Mouse (Mus musculus) hindbrain, embryonic 16.5 days (tissue): ENCODE data around the gene Dnah14. TPM values are rescaled to one million over a fixed set of nuclear protein-coding genes. Genes with fewer than 3 reads are reported as not detected.
A peak's percentile ranks its signal among the peaks of the same experiment; 100 is the strongest.

Experiments used
- ATAC-seq: fragments of 200-750 bp; cut with Nextera tagmentation; 2 replicates; pipeline ENCODE4 v1.8.0; 2017; ENCODE audit warnings: moderate TSS enrichment, moderate library complexity
- H3K27ac ChIP-seq: fragments of 300-500 bp; sonication (generic); 2 replicates; pipeline ENCODE4 v1.5.1; 2014; ENCODE audit warnings: low read depth, mild to moderate bottlenecking, control low read depth, low read length, moderate library complexity
- H3K27me3 ChIP-seq: fragments of 300-500 bp; sonication (generic); replicated peaks from 2 replicates; pipeline ENCODE4 v1.6.1; 2014; ENCODE audit warnings: low read length; ENCODE audit not compliant: control insufficient read depth, insufficient read depth
- H3K36me3 ChIP-seq: fragments of 300-500 bp; sonication (generic); 2 replicates; pipeline ENCODE4 v1.6.1; 2014; ENCODE audit warnings: mild to moderate bottlenecking, low read length, moderate library complexity, mixed read lengths; ENCODE audit not compliant: control insufficient read depth, insufficient read depth
- H3K4me1 ChIP-seq: fragments of 300-500 bp; sonication (generic); 2 replicates; pipeline ENCODE4 v1.6.1; 2014; ENCODE audit warnings: low read depth, low read length; ENCODE audit not compliant: control insufficient read depth, insufficient read depth
- H3K4me2 ChIP-seq: fragments of 300-500 bp; sonication (generic); 2 replicates; pipeline ENCODE4 v1.6.1; 2014; ENCODE audit warnings: mild to moderate bottlenecking, low read length, control low read depth, moderate library complexity
- H3K4me3 ChIP-seq: fragments of 300-500 bp; sonication (generic); 2 replicates; pipeline ENCODE4 v1.5.1; 2014; ENCODE audit warnings: mild to moderate bottlenecking, low read length, control low read depth, moderate library complexity
- H3K9ac ChIP-seq: fragments of 300-500 bp; sonication (generic); 2 replicates; pipeline ENCODE4 v1.6.1; 2014; ENCODE audit warnings: low read depth, mild to moderate bottlenecking, control low read depth, low read length, moderate library complexity
- H3K9me3 ChIP-seq: fragments of 300-500 bp; sonication (generic); 2 replicates; pipeline ENCODE4 v1.6.1; 2014; ENCODE audit warnings: mild to moderate bottlenecking, low read length, moderate library complexity; ENCODE audit not compliant: control insufficient read depth
- WGBS: fragments of 180-500 bp; shearing (Covaris S2); extraction: QIAGEN DNeasy Blood & Tissue Kit; methylation state at CpG from one replicate; pipeline ENCODE4 v1.1.7; 2014; 5-methylcytosine and 5-hydroxymethylcytosine counted together
- polyA plus RNA-seq: library from polyadenylated mRNA; unstranded; fragments of >200 nt; fragmentation: Nextera tagmentation; extraction: Ambion mirVana; gene quantifications from 2 replicates; pipeline ENCODE4 v1.2.1, GENCODE M21; 2015

Dnah14 gene
- polyA plus RNA-seq, 1 experiment from 2014 or later = 0.50 TPM

DNA sequence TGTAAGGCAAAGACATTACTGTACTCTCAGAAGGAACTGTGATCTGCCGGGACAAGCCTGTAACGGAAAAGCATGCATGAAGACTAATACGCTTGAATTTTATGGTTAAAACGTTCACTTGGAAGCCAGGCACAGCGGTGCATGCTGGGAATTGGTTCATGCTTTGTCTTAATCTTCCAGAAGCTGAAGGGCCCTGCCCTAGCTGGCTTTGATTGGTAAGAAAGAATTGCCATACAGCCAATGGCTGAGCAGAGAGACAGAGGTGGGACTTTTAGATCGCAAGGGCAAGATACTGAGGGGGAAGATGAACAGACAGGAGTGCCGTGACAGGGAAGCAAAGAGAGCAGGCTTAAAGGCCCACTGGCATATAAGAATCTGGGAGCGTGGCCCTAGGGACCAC, 6.8 kb downstream of the Dnah14 start:
- H3K4me1 ChIP-seq = no peaks in the 10 kb centered on the region
- peak overlapping the region; percentile 47 for H3K4me2 ChIP-seq
- WGBS = 58% methylated on average over 8 of the region's 8 CpGs
- ATAC-seq = no peak
- H3K36me3 ChIP-seq = no peaks in the 10 kb centered on the region
- H3K27ac ChIP-seq = no peak overlapping the region
- no peaks in the 10 kb centered on the region for H3K27me3 ChIP-seq
- H3K9me3 ChIP-seq = no peaks in the 10 kb centered on the region
- no peak overlapping the region; the same call in 1 of the 2 replicates for H3K4me3 ChIP-seq
- no peak overlapping the region for H3K9ac ChIP-seq

DNA sequence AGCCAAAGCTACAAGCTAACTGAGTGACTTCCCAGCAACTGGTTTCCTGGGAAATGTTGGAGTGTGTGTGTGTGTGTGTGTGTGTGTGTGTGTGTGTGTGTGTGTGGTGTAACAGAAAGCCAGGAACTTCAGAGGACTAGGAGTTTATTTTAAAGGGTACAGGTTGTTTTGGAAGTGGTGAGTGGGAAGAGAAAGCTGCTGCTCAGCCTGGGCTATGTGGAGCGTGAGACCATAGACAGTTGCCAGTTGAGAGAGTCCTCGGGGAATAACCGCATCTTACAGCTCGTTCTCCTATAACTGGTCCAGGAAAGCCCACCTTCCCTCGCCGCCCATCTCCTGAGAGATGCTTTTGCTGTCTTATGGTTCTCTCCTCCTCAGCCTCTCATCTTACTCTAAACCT, 12.8 kb downstream of the Dnah14 start:
- no peaks in the 10 kb centered on the region for H3K9me3 ChIP-seq
- H3K27me3 ChIP-seq = no peaks in the 10 kb centered on the region
- H3K4me1 ChIP-seq = no peaks in the 10 kb centered on the region
- H3K4me3 ChIP-seq = no peak overlapping the region
- 84% methylated on average over 6 of the region's 6 CpGs for WGBS
- no peak overlapping the region for H3K9ac ChIP-seq
- no peak for ATAC-seq
- no peak overlapping the region for H3K4me2 ChIP-seq
- H3K27ac ChIP-seq = no peak overlapping the region
- H3K36me3 ChIP-seq = no peaks in the 10 kb centered on the region

DNA sequence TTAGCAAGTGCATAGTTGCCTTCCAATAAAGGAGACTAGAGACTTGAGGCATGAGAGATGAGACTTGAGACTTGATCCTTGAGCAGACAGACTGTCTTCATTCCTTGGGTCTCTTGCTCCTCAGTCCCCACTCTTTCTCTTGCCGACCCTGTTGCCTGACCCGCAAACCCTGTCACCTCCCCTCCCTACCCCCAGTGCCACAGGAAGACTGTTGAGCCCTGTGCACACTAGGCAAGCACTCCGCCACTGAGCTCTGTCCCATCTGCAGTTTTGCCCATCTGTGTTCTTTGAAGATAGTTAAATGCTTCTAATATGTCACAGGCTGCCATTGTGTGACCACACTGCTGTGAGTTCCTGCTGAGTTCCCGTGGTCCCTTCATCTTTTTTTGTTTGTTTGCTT, 23.0 kb downstream of the Dnah14 start:
- no peaks in the 10 kb centered on the region for H3K27me3 ChIP-seq
- ATAC-seq = no peak
- no peak overlapping the region for H3K4me3 ChIP-seq
- H3K9ac ChIP-seq = no peak overlapping the region
- H3K36me3 ChIP-seq = no peaks in the 10 kb centered on the region
- H3K9me3 ChIP-seq = no peaks in the 10 kb centered on the region
- no peak overlapping the region for H3K27ac ChIP-seq
- WGBS = 51% methylated on average over 4 of the region's 4 CpGs
- H3K4me1 ChIP-seq = no peaks in the 10 kb centered on the region
- H3K4me2 ChIP-seq = no peak overlapping the region

DNA sequence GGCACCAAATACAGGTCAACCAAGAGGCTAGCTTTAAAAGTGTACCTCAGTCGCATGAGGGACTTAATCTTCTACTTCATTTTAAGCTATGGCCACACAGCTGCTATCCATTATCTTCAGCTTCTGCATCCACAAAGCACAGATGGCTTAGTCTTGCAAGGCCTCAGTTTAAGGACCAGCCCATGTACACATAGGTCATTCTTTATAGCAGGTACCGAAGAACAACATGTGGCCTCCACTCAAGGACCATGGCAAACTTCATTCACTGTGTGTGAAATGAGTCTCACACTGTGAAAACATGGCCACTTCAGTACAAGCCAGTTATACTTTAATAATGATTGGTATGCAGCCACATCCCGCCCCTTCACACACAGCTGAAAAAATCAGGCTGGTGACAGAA, 34.8 kb downstream of the Dnah14 start:
- Histone ChIP-seq H3K4me1 (no peaks in the 10 kb centered on the region), H3K9me3 (no peaks in the 10 kb centered on the region), H3K36me3 (no peaks in the 10 kb centered on the region), H3K9ac (no peak overlapping the region), H3K4me3 (no peak overlapping the region), H3K4me2 (no peak overlapping the region), H3K27me3 (no peaks in the 10 kb centered on the region; the same call in 1 of the 2 replicates), H3K27ac (no peak overlapping the region)
- ATAC-seq = no peak
- 70% methylated on average over 3 of the region's 3 CpGs for WGBS

DNA sequence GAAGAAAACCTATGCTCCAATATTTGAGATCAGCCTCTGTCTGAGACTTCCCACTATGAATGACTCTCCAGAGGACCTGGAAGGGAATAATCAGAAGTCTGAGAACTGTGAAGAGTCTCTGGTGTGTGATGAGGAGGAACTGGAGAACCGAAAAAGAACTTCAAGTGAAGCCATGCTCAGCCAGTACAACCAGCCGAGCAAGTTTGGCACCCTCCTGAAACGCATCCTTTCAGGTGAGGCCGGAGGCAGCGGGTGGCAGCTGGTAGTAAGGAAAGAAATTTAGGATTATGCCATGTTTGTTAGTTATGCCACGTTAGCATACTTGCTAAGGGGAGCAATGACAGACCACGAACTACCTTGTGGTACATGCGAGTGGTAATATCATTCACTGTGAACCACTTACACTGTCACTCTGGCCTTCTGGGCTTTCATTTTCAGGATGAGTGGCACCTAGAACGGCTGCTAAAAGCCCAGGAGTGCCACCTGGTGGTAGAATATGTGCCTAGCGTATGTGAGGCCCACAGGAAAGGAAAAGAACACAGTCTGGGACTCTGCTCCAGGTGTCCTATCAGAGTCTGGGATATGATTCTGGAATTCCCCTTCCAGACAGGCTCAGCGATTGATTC, 39.6 kb downstream of the Dnah14 start:
- Histone ChIP-seq H3K4me1 (no peaks in the 10 kb centered on the region), H3K36me3 (no peaks in the 10 kb centered on the region), H3K27me3 (no peaks in the 10 kb centered on the region; the same call in 1 of the 2 replicates), H3K27ac (no peak overlapping the region), H3K4me3 (no peak overlapping the region), H3K4me2 (no peak overlapping the region), H3K9ac (no peak overlapping the region), H3K9me3 (no peaks in the 10 kb centered on the region)
- 0 out of 2 replicates have a peak, but pooled peaks have one; percentile 52 for ATAC-seq
- WGBS = 45% methylated on average over 11 of the region's 11 CpGs

DNA sequence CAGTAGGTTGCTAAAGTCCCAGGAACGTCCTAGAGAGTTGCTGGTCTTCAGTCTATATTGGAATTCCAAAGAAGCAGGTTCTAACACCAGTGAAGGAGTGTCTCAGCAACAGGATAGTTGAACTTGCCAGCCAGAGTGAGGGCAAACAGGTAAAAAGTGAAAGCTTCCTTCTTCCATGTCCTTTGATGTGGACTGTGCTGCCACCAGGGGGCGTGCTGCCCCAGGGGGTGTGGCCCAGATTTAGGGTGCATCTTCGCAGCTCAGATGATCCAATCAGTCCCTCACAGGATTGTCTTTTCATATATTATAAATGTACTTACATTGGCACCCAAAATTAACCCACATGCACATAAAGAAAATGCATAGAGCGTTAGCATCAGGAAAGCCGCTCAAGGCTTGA, 41.0 kb downstream of the Dnah14 start:
- no peak overlapping the region for H3K9ac ChIP-seq
- no peaks in the 10 kb centered on the region for H3K9me3 ChIP-seq
- no peak overlapping the region for H3K27ac ChIP-seq
- ATAC-seq = no peak
- no peaks in the 10 kb centered on the region for H3K4me1 ChIP-seq
- no peaks in the 10 kb centered on the region; the same call in 1 of the 2 replicates for H3K27me3 ChIP-seq
- no peak overlapping the region for H3K4me2 ChIP-seq
- no peaks in the 10 kb centered on the region for H3K36me3 ChIP-seq
- H3K4me3 ChIP-seq = no peak overlapping the region
- 47% methylated on average over 5 of the region's 5 CpGs for WGBS

DNA sequence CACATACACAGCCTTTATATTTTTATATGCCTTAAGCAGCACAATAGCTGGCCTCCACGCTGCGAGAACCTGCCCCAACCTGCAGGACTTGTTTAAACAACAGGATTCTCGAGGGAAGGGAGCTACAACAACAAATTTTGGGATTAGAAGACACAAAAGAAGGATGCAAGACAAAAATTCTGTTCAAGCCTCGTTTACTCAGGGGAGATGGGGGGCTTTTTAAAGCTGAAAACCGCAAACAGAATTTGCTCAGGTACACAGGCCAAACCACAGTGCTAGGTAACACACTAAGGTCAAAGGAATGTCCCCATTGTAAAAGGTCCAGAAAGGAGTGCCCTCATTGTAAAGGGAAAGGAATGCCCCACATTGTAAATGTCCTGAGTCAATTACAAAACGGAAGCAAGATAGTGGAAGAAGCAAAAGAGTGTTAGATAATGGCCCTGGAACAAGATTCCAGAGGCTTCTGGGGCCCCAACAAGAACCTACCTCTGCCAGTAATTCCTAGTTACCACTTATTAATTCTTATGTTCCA, 46.9 kb downstream of the Dnah14 start:
- Histone ChIP-seq H3K27me3 (no peaks in the 10 kb centered on the region), H3K36me3 (no peaks in the 10 kb centered on the region), H3K9me3 (no peaks in the 10 kb centered on the region), H3K27ac (no peak overlapping the region), H3K9ac (no peak overlapping the region), H3K4me1 (no peaks in the 10 kb centered on the region), H3K4me3 (no peak overlapping the region), H3K4me2 (no peak overlapping the region)
- no peak for ATAC-seq
- WGBS = 64% methylated on average over 6 of the region's 6 CpGs

DNA sequence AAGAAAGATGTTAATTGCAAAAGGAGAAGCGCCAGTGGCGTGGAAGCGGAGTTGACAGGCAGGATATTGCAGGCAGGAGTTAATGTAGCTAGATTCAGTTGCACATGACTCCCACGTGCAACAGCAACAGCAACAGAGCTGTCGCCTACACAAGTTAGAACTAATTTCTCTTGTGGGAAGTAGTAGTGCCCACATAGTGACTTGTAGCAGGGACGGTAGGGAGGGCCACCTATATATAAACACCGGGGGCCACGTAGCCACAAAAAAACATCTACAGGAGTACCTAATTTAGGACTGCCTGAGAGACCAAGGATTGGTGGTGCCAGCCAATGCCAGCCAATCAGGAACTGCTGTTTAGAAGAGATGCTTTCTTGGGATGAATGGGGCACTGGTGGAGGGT, 48.5 kb downstream of the Dnah14 start:
- no peak overlapping the region for H3K27ac ChIP-seq
- no peak overlapping the region for H3K4me2 ChIP-seq
- H3K9me3 ChIP-seq = no peaks in the 10 kb centered on the region
- no peak overlapping the region for H3K4me3 ChIP-seq
- no peak for ATAC-seq
- H3K36me3 ChIP-seq = no peaks in the 10 kb centered on the region
- 91% methylated on average over 8 of the region's 8 CpGs for WGBS
- H3K27me3 ChIP-seq = no peaks in the 10 kb centered on the region
- no peak overlapping the region for H3K9ac ChIP-seq
- H3K4me1 ChIP-seq = no peaks in the 10 kb centered on the region

DNA sequence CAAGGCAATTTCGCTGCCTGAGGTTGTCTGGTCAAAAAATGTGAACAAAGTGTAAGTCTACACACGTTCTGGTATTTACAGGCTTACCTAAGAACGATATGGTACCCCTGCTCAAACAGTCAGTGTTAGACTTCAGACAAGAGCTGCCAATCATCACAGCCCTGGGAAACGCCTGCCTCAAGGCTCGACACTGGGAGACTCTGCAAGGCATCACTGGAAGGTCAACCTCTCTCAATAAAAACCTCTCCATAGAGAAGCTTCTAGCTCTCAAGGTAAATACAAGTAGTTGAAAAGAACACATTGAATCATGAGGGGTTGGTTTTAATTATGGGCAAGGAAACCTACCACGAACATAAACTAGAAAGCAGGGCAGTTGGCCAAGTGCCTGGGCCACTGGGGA, 51.9 kb downstream of the Dnah14 start:
- no peaks in the 10 kb centered on the region for H3K36me3 ChIP-seq
- no peaks in the 10 kb centered on the region for H3K9me3 ChIP-seq
- no peak overlapping the region for H3K27ac ChIP-seq
- no peaks in the 10 kb centered on the region for H3K4me1 ChIP-seq
- H3K27me3 ChIP-seq = no peaks in the 10 kb centered on the region
- H3K9ac ChIP-seq = no peak overlapping the region
- no peak overlapping the region for H3K4me2 ChIP-seq
- ATAC-seq = no peak
- H3K4me3 ChIP-seq = no peak overlapping the region
- 68% methylated on average over 6 of the region's 6 CpGs for whole genome bisulfite sequencing
